Mouse (Mus musculus): Measurements from ENCODE around the gene Cwc22. TPM values are rescaled to one million over a fixed set of nuclear protein-coding genes. Genes with fewer than 3 reads are reported as not detected.

The Cwc22 gene
- polyA plus RNA-seq, 1 experiment = 6.7 TPM

DNA sequence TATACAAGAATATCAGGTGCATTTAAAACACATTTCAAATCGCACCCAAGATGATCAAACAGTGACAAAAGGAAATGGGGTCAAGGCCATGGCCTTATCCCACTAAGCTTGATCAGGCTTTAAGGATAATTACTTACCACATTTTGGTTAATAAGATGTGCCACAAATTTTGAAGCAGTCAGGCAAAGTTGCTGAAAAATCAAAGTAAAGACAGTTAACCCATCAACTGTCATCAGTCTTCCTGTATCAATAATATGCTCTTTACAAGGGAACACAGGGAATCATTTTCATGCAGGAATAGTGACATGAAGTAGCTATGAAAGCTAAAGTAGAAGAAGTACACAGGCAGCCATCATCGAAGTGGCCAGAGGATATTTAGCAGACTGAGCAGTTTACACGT, 22.2 kb downstream of the Cwc22 start:
- no peak overlapping the region for H3K4me3 ChIP-seq (ENCODE audit: control insufficient read depth, insufficient read depth, low read length)
- no peaks in the 10 kb centered on the region for H3K4me1 ChIP-seq (replicated peaks; ENCODE audit: control insufficient read depth, insufficient read depth, low read length)
- H3K27ac ChIP-seq (ENCODE audit: control insufficient read depth, insufficient read depth, low read length) = no peak overlapping the region
- TF ChIP-seq CTCF (IDR thresholded peaks at IDR 0.05; ENCODE audit: borderline replicate concordance, control insufficient read depth, extremely low read depth, insufficient read depth, low read length, poor library complexity) = no peak
- no peak for TF ChIP-seq POLR2A (IDR thresholded peaks at IDR 0.05; ENCODE audit: control insufficient read depth, extremely low read depth, insufficient read depth, low read length, poor library complexity)
- whole genome bisulfite sequencing = 98% methylated on average over 3 of the region's 3 CpGs
- H3K36me3 ChIP-seq (ENCODE audit: control insufficient read depth, insufficient read depth, low read length) = peaks cover 55% of the 10 kb centered on the region
- DNase-seq = no peak
- no peaks in the 10 kb centered on the region for H3K27me3 ChIP-seq (ENCODE audit: control insufficient read depth, insufficient read depth, low read length)

DNA sequence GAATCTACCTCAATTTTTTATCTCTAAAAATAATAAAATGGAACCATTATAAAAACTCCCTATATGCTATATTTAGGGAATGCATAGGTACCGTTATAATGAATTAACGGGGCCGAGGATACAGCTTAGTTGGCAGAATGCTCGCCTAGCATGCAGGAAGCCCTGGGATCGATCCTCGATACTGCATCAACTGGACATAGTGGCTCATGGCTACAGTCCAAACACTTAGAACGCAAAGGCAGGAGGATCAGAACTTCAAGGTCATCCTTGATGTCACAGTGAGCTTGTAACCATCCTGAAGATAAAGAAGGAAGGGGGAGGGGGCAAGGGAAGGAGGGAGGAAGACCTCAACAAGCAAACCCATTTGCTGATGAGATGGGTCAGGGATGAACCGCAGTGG, 23.0 kb downstream of the Cwc22 start:
- no peak overlapping the region for H3K27ac ChIP-seq (ENCODE audit: control insufficient read depth, insufficient read depth, low read length)
- no peak overlapping the region for H3K4me3 ChIP-seq (ENCODE audit: control insufficient read depth, insufficient read depth, low read length)
- WGBS = 99% methylated on average over 8 of the region's 8 CpGs
- TF ChIP-seq POLR2A (IDR thresholded peaks at IDR 0.05; ENCODE audit: control insufficient read depth, extremely low read depth, insufficient read depth, low read length, poor library complexity) = no peak
- TF ChIP-seq CTCF (IDR thresholded peaks at IDR 0.05; ENCODE audit: borderline replicate concordance, control insufficient read depth, extremely low read depth, insufficient read depth, low read length, poor library complexity) = no peak
- H3K27me3 ChIP-seq (ENCODE audit: control insufficient read depth, insufficient read depth, low read length) = no peaks in the 10 kb centered on the region
- DNase-seq = no peak
- peaks cover 51% of the 10 kb centered on the region for H3K36me3 ChIP-seq (ENCODE audit: control insufficient read depth, insufficient read depth, low read length)
- no peaks in the 10 kb centered on the region for H3K4me1 ChIP-seq (replicated peaks; ENCODE audit: control insufficient read depth, insufficient read depth, low read length)

DNA sequence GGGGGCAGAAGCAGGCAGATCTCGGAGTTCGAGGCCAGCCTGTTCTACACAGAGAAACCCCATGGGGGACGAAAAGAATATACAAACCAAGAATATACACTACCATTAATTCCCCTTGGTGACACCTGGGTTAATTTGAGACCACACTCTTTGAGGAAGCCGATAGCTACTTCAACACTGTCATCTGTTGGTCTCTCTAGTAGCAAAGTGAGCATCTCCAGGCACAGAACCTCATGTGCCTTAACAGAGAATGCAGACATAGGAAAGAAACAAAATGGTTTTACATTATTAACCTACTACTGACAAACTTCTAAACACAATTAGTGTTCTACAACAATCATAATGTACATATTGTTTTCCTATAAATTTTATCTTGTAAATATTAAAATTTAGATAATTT, 24.9 kb downstream of the Cwc22 start:
- no peak for DNase-seq
- no peak overlapping the region for H3K4me3 ChIP-seq (ENCODE audit: control insufficient read depth, insufficient read depth, low read length)
- no peak overlapping the region for H3K27ac ChIP-seq (ENCODE audit: control insufficient read depth, insufficient read depth, low read length)
- 97% methylated on average over 4 of the region's 4 CpGs for WGBS
- no peaks in the 10 kb centered on the region for H3K27me3 ChIP-seq (ENCODE audit: control insufficient read depth, insufficient read depth, low read length)
- TF ChIP-seq CTCF (IDR thresholded peaks at IDR 0.05; ENCODE audit: borderline replicate concordance, control insufficient read depth, extremely low read depth, insufficient read depth, low read length, poor library complexity) = no peak
- no peak for TF ChIP-seq POLR2A (IDR thresholded peaks at IDR 0.05; ENCODE audit: control insufficient read depth, extremely low read depth, insufficient read depth, low read length, poor library complexity)
- peaks cover 57% of the 10 kb centered on the region for H3K36me3 ChIP-seq (ENCODE audit: control insufficient read depth, insufficient read depth, low read length)
- no peaks in the 10 kb centered on the region for H3K4me1 ChIP-seq (replicated peaks; ENCODE audit: control insufficient read depth, insufficient read depth, low read length)

DNA sequence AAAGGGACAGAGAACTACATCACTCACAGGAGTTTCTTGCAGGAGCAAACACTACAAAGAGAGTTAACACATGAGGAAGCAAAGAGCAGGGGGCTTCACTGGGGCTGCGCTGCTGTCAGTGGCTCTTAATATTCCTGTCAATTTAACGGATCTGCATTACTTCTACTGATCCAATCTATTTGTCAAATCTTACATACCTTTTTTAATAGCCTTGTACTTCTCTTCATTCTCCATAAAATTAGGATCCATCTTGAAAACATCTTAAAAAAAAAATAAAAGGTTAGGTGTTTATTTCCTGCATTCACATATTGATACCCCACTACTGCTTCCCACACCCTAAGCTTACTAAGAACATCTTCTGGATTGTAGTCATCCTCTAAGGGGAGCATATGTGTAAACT, 25.6 kb downstream of the Cwc22 start:
- H3K36me3 ChIP-seq (ENCODE audit: control insufficient read depth, insufficient read depth, low read length) = peaks cover 59% of the 10 kb centered on the region
- WGBS = 97% methylated on average over 2 of the region's 2 CpGs

DNA sequence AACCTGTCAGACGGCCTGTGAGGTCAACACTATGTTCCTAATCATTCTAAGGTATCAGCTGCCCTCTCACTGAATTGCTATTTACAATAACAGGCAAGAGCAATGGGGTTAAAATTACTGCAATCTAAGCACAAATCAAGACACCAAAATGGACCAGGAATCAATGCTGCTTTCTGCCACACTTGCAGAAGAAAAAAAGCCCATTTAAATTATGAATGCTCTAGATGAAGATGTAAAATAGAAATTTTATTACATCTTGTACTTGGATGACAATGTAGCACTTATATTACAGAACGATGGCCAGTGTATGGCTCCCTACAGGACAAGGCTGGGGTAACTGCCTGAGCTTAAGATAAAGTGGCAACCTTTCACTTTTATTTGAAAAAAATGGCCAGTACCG, 27.7 kb downstream of the Cwc22 start:
- Histone ChIP-seq H3K27ac (ENCODE audit: control insufficient read depth, insufficient read depth, low read length) (no peak overlapping the region), H3K27me3 (ENCODE audit: control insufficient read depth, insufficient read depth, low read length) (no peaks in the 10 kb centered on the region), H3K36me3 (ENCODE audit: control insufficient read depth, insufficient read depth, low read length) (peaks cover 63% of the 10 kb centered on the region), H3K4me3 (ENCODE audit: control insufficient read depth, insufficient read depth, low read length) (no peak overlapping the region), H3K4me1 (replicated peaks; ENCODE audit: control insufficient read depth, insufficient read depth, low read length) (no peaks in the 10 kb centered on the region)
- WGBS = 96% methylated on average over 3 of the region's 3 CpGs
- no peak for DNase-seq
- TF ChIP-seq POLR2A (IDR thresholded peaks at IDR 0.05; ENCODE audit: control insufficient read depth, extremely low read depth, insufficient read depth, low read length, poor library complexity) = no peak
- no peak for TF ChIP-seq CTCF (IDR thresholded peaks at IDR 0.05; ENCODE audit: borderline replicate concordance, control insufficient read depth, extremely low read depth, insufficient read depth, low read length, poor library complexity)

More for the DNA sequence above, 25.6 kb downstream of the Cwc22 start:
- TF ChIP-seq CTCF (IDR thresholded peaks at IDR 0.05; ENCODE audit: borderline replicate concordance, control insufficient read depth, extremely low read depth, insufficient read depth, low read length, poor library complexity) (no peak), POLR2A (IDR thresholded peaks at IDR 0.05; ENCODE audit: control insufficient read depth, extremely low read depth, insufficient read depth, low read length, poor library complexity) (no peak)
- Histone ChIP-seq H3K4me1 (replicated peaks; ENCODE audit: control insufficient read depth, insufficient read depth, low read length) (no peaks in the 10 kb centered on the region), H3K27ac (ENCODE audit: control insufficient read depth, insufficient read depth, low read length) (no peak overlapping the region), H3K4me3 (ENCODE audit: control insufficient read depth, insufficient read depth, low read length) (no peak overlapping the region), H3K27me3 (ENCODE audit: control insufficient read depth, insufficient read depth, low read length) (no peaks in the 10 kb centered on the region)
- no peak for DNase-seq

DNA sequence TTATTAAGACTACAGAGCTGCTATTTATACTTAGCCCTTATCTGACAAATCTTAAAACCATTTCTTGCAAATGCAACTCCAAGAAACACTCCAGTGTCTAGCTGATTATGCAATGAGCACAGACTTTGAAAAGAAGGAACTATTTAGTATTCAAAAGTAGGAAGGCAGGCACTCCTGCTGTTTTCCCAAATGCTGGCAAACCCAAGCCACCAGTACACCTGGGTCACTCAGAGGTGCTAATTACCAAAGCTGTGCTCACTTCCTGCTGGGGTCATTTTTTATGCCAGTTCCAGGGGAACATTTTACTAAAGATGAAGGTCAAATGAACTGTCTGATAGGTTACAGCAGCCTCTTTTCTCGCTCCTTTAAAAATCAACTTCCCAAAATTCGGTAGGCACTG, 28.2 kb downstream of the Cwc22 start:
- peaks cover 60% of the 10 kb centered on the region for H3K36me3 ChIP-seq (ENCODE audit: control insufficient read depth, insufficient read depth, low read length)
- 95% methylated on average over 2 of the region's 2 CpGs for WGBS

DNA sequence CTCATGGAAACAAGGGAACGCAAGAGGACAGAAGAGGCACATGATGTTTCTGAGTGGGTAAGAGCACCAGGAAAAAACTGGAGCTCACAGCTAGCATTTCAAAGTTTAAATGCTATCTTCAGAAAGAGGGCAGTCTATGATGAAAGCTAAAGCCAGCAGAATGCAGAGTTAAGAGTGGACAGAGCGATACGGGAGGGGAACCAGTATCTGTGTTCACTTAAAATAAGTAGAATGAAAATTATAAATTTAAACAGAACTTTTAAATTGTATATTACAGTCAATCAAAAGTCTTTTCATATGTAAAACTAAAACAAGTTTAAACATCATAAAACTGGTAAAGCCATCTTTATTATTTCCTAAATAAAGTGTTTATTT, 28.8 kb downstream of the Cwc22 start:
- Histone ChIP-seq H3K27ac (ENCODE audit: control insufficient read depth, insufficient read depth, low read length) (no peak overlapping the region), H3K4me1 (replicated peaks; ENCODE audit: control insufficient read depth, insufficient read depth, low read length) (no peaks in the 10 kb centered on the region), H3K27me3 (ENCODE audit: control insufficient read depth, insufficient read depth, low read length) (no peaks in the 10 kb centered on the region), H3K4me3 (ENCODE audit: control insufficient read depth, insufficient read depth, low read length) (no peak overlapping the region), H3K36me3 (ENCODE audit: control insufficient read depth, insufficient read depth, low read length) (peaks cover 60% of the 10 kb centered on the region)
- WGBS = 99% methylated on average over 3 of the region's 3 CpGs
- no peak for TF ChIP-seq POLR2A (IDR thresholded peaks at IDR 0.05; ENCODE audit: control insufficient read depth, extremely low read depth, insufficient read depth, low read length, poor library complexity)
- TF ChIP-seq CTCF (IDR thresholded peaks at IDR 0.05; ENCODE audit: borderline replicate concordance, control insufficient read depth, extremely low read depth, insufficient read depth, low read length, poor library complexity) = no peak
- DNase-seq = no peak

More for the DNA sequence above, 28.2 kb downstream of the Cwc22 start:
- Histone ChIP-seq H3K4me3 (ENCODE audit: control insufficient read depth, insufficient read depth, low read length) (no peak overlapping the region), H3K27ac (ENCODE audit: control insufficient read depth, insufficient read depth, low read length) (no peak overlapping the region), H3K4me1 (replicated peaks; ENCODE audit: control insufficient read depth, insufficient read depth, low read length) (no peaks in the 10 kb centered on the region), H3K27me3 (ENCODE audit: control insufficient read depth, insufficient read depth, low read length) (no peaks in the 10 kb centered on the region)
- TF ChIP-seq CTCF (IDR thresholded peaks at IDR 0.05; ENCODE audit: borderline replicate concordance, control insufficient read depth, extremely low read depth, insufficient read depth, low read length, poor library complexity) (no peak), POLR2A (IDR thresholded peaks at IDR 0.05; ENCODE audit: control insufficient read depth, extremely low read depth, insufficient read depth, low read length, poor library complexity) (no peak)
- no peak for DNase-seq
